Mouse (Mus musculus) MEL (cell line): Measurements from ENCODE around the gene Zbtb7a. TPM values are rescaled to one million over a fixed set of nuclear protein-coding genes. Genes with fewer than 3 reads are reported as not detected.

Experiments
- DNase-seq: peaks from one replicate; pipeline ENCODE4 v3.0.0; 2011; ENCODE audit warnings: low read depth, low spot score
- H3K27ac ChIP-seq: 2 replicates; pipeline ENCODE4 v1.5.1; 2012; ENCODE audit warnings: low read depth, mild to moderate bottlenecking, control low read depth, low read length, moderate library complexity; ENCODE audit not compliant: control insufficient read depth
- H3K27me3 ChIP-seq, 2 experiments: fragments of 150-350 bp in 1 of 2; sonication (generic) in 1 of 2; 2 replicates each; pipeline ENCODE4 v1.6.1; 2012; ENCODE audit warnings: low read length in 2 of 2, mild to moderate bottlenecking in 2 of 2, improper control_type of control experiment in 1 of 2, moderate library complexity in 1 of 2; ENCODE audit not compliant: insufficient read depth in 2 of 2, control insufficient read depth in 1 of 2
- H3K36me3 ChIP-seq, 2 experiments: 2 replicates each; pipeline ENCODE4 v1.6.1; 2012 to 2014; ENCODE audit warnings: low read length in 2 of 2, improper control_type of control experiment in 1 of 2, inconsistent platforms in 1 of 2, mild to moderate bottlenecking in 1 of 2; ENCODE audit not compliant: insufficient read depth in 2 of 2, control insufficient read depth in 1 of 2
- H3K4me1 ChIP-seq, 2 experiments: fragments of 150-350 bp in 1 of 2; sonication (generic) in 1 of 2; 2 replicates each; pipeline ENCODE4 v1.6.1; 2012; ENCODE audit warnings: low read length in 2 of 2, improper control_type of control experiment in 1 of 2, mild to moderate bottlenecking in 1 of 2; ENCODE audit not compliant: insufficient read depth in 2 of 2, control insufficient read depth in 1 of 2
- H3K4me3 ChIP-seq, 2 experiments: fragments of 150-350 bp in 1 of 2; sonication (generic) in 1 of 2; 2 replicates each; pipeline ENCODE4 v1.5.1; 2012; ENCODE audit warnings: low read depth in 2 of 2, low read length in 2 of 2, mild to moderate bottlenecking in 2 of 2, moderate library complexity in 2 of 2, control low read depth in 1 of 2, improper control_type of control experiment in 1 of 2; ENCODE audit not compliant: control insufficient read depth in 1 of 2, insufficient read depth in 1 of 2
- H3K79me2 ChIP-seq: 2 replicates; pipeline ENCODE4 v1.6.1; 2012; ENCODE audit warnings: mild to moderate bottlenecking, low read length, moderate library complexity; ENCODE audit not compliant: control insufficient read depth, poor library complexity, insufficient read depth
- H3K9ac ChIP-seq: 2 replicates; pipeline ENCODE4 v1.6.1; 2012; ENCODE audit warnings: low read depth, mild to moderate bottlenecking, control low read depth, low read length, moderate library complexity; ENCODE audit not compliant: control insufficient read depth, poor library complexity, severe bottlenecking
- H3K9me3 ChIP-seq: fragments of 150-350 bp; sonication (generic); replicated peaks from 2 replicates; pipeline ENCODE4 v1.6.1; 2012; ENCODE audit warnings: mild to moderate bottlenecking, low read length, improper control_type of control experiment, moderate library complexity; ENCODE audit not compliant: insufficient read depth
- CHD1 ChIP-seq: IDR thresholded peaks from 2 replicates; pipeline ENCODE4 v1.6.1; 2012; ENCODE audit warnings: low read depth, mild to moderate bottlenecking, inconsistent platforms, low read length, improper control_type of control experiment
- CHD2 ChIP-seq: IDR thresholded peaks from 2 replicates; pipeline ENCODE4 v1.6.1; 2011; ENCODE audit warnings: low read length, improper control_type of control experiment
- E2F4 ChIP-seq: IDR thresholded peaks from 2 replicates; pipeline ENCODE4 v1.6.1; 2011; ENCODE audit warnings: low read depth, low read length, improper control_type of control experiment, borderline replicate concordance
- ELF1 ChIP-seq: IDR thresholded peaks from 2 replicates; pipeline ENCODE4 v1.6.1; 2014; ENCODE audit warnings: low read depth, mild to moderate bottlenecking, inconsistent platforms, low read length, improper control_type of control experiment, moderate library complexity
- ETS1 ChIP-seq: IDR thresholded peaks from 2 replicates; pipeline ENCODE4 v1.6.1; 2012; ENCODE audit warnings: low read depth, mild to moderate bottlenecking, inconsistent platforms, low read length, improper control_type of control experiment, moderate library complexity
- HCFC1 ChIP-seq: IDR thresholded peaks from 2 replicates; pipeline ENCODE4 v1.6.1; 2012; ENCODE audit warnings: low read depth, mild to moderate bottlenecking, inconsistent platforms, low read length, improper control_type of control experiment, moderate library complexity
- MAFK ChIP-seq: IDR thresholded peaks from 2 replicates; pipeline ENCODE4 v1.6.1; 2011; ENCODE audit warnings: low read depth, mild to moderate bottlenecking, low read length, improper control_type of control experiment, borderline replicate concordance
- MAX ChIP-seq: IDR thresholded peaks from 2 replicates; pipeline ENCODE4 v1.6.1; 2011; ENCODE audit warnings: low read length, improper control_type of control experiment
- MXI1 ChIP-seq: IDR thresholded peaks from 2 replicates; pipeline ENCODE4 v1.6.1; 2011; ENCODE audit warnings: mild to moderate bottlenecking, low read depth, low read length, improper control_type of control experiment
- MYC ChIP-seq: IDR thresholded peaks from 2 replicates; pipeline ENCODE4 v1.6.1; 2011; ENCODE audit warnings: low read depth, mild to moderate bottlenecking, low read length, improper control_type of control experiment, moderate library complexity
- NELFE ChIP-seq: IDR thresholded peaks from 2 replicates; pipeline ENCODE4 v1.6.1; 2011; ENCODE audit warnings: low read depth, low read length, improper control_type of control experiment
- NRF1 ChIP-seq: IDR thresholded peaks from 2 replicates; pipeline ENCODE4 v1.6.1; 2014; ENCODE audit warnings: low read depth, mild to moderate bottlenecking, inconsistent platforms, low read length, improper control_type of control experiment, moderate library complexity; ENCODE audit not compliant: poor library complexity, insufficient read depth, severe bottlenecking
- POLR2A ChIP-seq, 2 experiments: IDR thresholded peaks; 2 replicates each; pipeline ENCODE4 v1.6.1; 2011 to 2012; ENCODE audit warnings: low read length in 2 of 2, mild to moderate bottlenecking in 2 of 2, control low read depth in 1 of 2, improper control_type of control experiment in 1 of 2, low read depth in 1 of 2, moderate library complexity in 1 of 2; ENCODE audit not compliant: control insufficient read depth in 1 of 2, insufficient read depth in 1 of 2, poor library complexity in 1 of 2
- POLR2AphosphoS2 ChIP-seq: IDR thresholded peaks from 2 replicates; pipeline ENCODE4 v1.6.1; 2011; ENCODE audit warnings: low read length, improper control_type of control experiment
- POLR2AphosphoS5 ChIP-seq: IDR thresholded peaks from 2 replicates; pipeline ENCODE4 v1.6.1; 2012; ENCODE audit warnings: low read depth, borderline replicate concordance, mild to moderate bottlenecking, inconsistent platforms, low read length, moderate library complexity, mixed read lengths
- RAD21 ChIP-seq: IDR thresholded peaks from 2 replicates; pipeline ENCODE4 v1.6.1; 2011; ENCODE audit warnings: mild to moderate bottlenecking, low read depth, low read length, improper control_type of control experiment
- RCOR1 ChIP-seq: IDR thresholded peaks from 2 replicates; pipeline ENCODE4 v1.6.1; 2012; ENCODE audit warnings: low read depth, mild to moderate bottlenecking, inconsistent platforms, low read length, improper control_type of control experiment
- SIN3A ChIP-seq: IDR thresholded peaks from 2 replicates; pipeline ENCODE4 v1.6.1; 2012; ENCODE audit warnings: low read length, improper control_type of control experiment, inconsistent platforms
- TBP ChIP-seq: IDR thresholded peaks from 2 replicates; pipeline ENCODE4 v1.8.0; 2011; ENCODE audit warnings: low read depth, low read length, improper control_type of control experiment
- TCF12 ChIP-seq: IDR thresholded peaks from 2 replicates; pipeline ENCODE4 v1.6.1; 2014; ENCODE audit warnings: low read depth, mild to moderate bottlenecking, inconsistent platforms, low read length, improper control_type of control experiment, moderate library complexity
- UBTF ChIP-seq: IDR thresholded peaks from 2 replicates; pipeline ENCODE4 v1.6.1; 2012; ENCODE audit warnings: low read depth, mild to moderate bottlenecking, inconsistent platforms, low read length, improper control_type of control experiment, moderate library complexity, borderline replicate concordance; ENCODE audit not compliant: insufficient read depth
- ZC3H11A ChIP-seq: IDR thresholded peaks from 2 replicates; pipeline ENCODE4 v1.6.1; 2012; ENCODE audit warnings: low read depth, mild to moderate bottlenecking, inconsistent platforms, low read length, improper control_type of control experiment
- ZMIZ1 ChIP-seq: IDR thresholded peaks from 2 replicates; pipeline ENCODE4 v1.6.1; 2012; ENCODE audit warnings: low read depth, mild to moderate bottlenecking, inconsistent platforms, low read length, improper control_type of control experiment, moderate library complexity
- polyA plus RNA-seq, 2 experiments: library from polyadenylated mRNA; stranded (reverse) in 1 of 2; unstranded in 1 of 2; fragments of >175 nt in 1 of 2; fragments of >200 nt in 1 of 2; gene quantifications; 2 replicates each; pipeline versions ENCODE4 v1.2.1 to v1.2.4; 2012; ENCODE audit warnings: low replicate concordance in 2 of 2, low read depth in 1 of 2; ENCODE audit not compliant: insufficient read length in 2 of 2, insufficient read depth in 1 of 2, missing spikeins in 1 of 2
- total RNA-seq: library from RNA; depleted of rRNA; stranded (reverse); fragments of 300-350 nt; gene quantifications from 2 replicates; pipeline ENCODE4 v1.2.3, GENCODE M21; 2012

The Zbtb7a gene
- total and polyA plus RNA-seq, 3 experiments = 25.3 to 45.4 (median 40.6) TPM

DNA sequence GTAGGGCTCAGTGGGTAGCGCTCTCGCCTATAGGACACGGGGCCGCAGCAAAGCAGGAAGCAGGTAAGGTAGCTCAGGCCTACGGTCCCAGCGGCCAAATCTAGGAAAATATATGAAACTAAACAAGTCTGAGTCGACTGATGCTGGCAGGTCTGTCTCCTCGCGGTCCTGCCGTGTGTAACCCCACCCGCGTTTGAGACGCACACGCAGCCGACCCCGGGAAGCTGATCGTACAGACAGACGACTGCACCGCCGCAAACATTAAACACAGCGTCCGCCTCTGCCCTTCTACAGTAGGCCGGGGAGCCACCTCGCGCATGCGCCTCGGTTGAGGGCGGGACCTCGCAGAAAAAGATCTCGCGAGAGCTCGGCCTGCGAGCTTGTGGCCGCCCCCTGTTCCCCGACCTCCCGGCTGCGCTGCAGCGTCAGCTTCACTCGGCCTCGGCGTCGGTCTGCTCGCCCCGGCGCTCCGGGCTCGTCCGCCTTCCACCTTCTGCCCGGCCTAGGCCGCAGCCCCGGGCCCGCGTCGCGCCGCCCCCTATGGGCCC, 29.4 kb upstream of the Zbtb7a start, which contains the start of gene Map2k2:
TSS of gene Map2k2 (plus strand) at position 351 of the 548 bp plus-strand sequence.
- DNase-seq = peak; percentile 98
- Histone ChIP-seq H3K9ac (peak within 1 kb of the TSS; percentile 95), H3K36me3 (peaks cover 0 to 8% of the 10 kb centered on the region in 2 experiments; a peak in 1 of 4 replicates), H3K27ac (peak within 1 kb of the TSS; percentile 92), H3K4me3 (peak within 1 kb of the TSS; percentile 81 to 88), H3K4me1 (peaks cover 0 to 11% of the 10 kb centered on the region in 2 experiments; a peak in 2 of 4 replicates), H3K79me2 (peaks cover 21% of the 10 kb centered on the region), H3K9me3 (no peaks in the 10 kb centered on the region), H3K27me3 (no peaks in the 10 kb centered on the region)
- no peak for TF ChIP-seq RCOR1
- peak; percentile 90 for TF ChIP-seq CHD2
- peak; percentile 97 for TF ChIP-seq NRF1
- peak; percentile 62; the same call in 1 of the 2 replicates for TF ChIP-seq TCF12
- TF ChIP-seq ZMIZ1 = peak; percentile 94; the same call in 1 of the 2 replicates
- peak; percentile 80 for TF ChIP-seq SIN3A
- no peak; the same call in 1 of the 2 replicates for TF ChIP-seq MXI1
- peak; percentile 67; the same call in 1 of the 2 replicates for TF ChIP-seq MYC
- peak; percentile 89; the same call in 1 of the 2 replicates for TF ChIP-seq POLR2AphosphoS5
- peak; percentile 86 for TF ChIP-seq HCFC1
- TF ChIP-seq MAFK = no peak
- no peak for TF ChIP-seq E2F4
- TF ChIP-seq POLR2A (IDR thresholded peaks at IDR 0.05; ENCODE audit: control insufficient read depth in 1 of 2, insufficient read depth in 1 of 2, low read depth in 1 of 2, low read length in 2 of 2, poor library complexity in 1 of 2) = peak; percentile 98 to 100
- peak; percentile 44; the same call in 1 of the 2 replicates for TF ChIP-seq ETS1
- TF ChIP-seq ELF1 = peak; percentile 79
- peak; percentile 92 for TF ChIP-seq TBP
- TF ChIP-seq ZC3H11A = no peak
- TF ChIP-seq NELFE = peak; percentile 99
- TF ChIP-seq RAD21 = no peak
- peak; percentile 98 for TF ChIP-seq POLR2AphosphoS2
- TF ChIP-seq CHD1 = no peak
- TF ChIP-seq UBTF = no peak
- TF ChIP-seq MAX = no peak
